ENCODE assay signal across 35 mouse cellular contexts in the genomic region with DNA sequence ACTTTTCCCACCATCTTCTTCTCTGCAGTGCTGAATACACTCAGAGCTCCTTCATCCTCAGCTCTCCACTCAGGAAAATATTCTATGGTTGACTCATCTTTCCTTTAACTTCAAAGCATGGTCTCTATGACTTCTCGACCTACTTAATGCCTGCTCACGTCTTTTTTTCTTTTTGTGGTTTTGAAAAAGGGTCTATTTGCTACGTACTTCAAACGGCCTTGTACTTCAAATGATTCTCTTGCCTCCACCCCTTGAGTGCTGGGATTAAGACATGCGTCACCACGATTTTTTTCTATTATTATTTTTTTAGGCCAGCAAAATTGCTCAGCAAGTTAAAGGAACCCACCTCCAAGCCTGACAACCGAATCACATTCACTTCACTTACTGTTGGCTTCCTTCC. TPM values are rescaled to one million over a fixed set of nuclear protein-coding genes. Genes with fewer than 3 reads are reported as not detected.
DNase-seq lines count a peak whose midpoint lies in the region; ATAC-seq lines count a peak whose summit lies in the region.
"Had no signal": no experiment of that assay in that cellular context is flagged by ENCODE, and none has a peak within 500 bp of the region (broad histone marks: within the 10 kb centered on the region; RNA-seq: fewer than 3 reads in every experiment).

No protein-coding gene starts in this region.

- peak; percentile 61 for ATAC-seq in CD4-positive, CD25-positive, alpha-beta regulatory T cell, adult 4 months
- ATAC-seq in erythroid progenitor cell, adult 5-6 weeks (replicated peaks; ENCODE audit: low FRiP score, poor library complexity, severe bottlenecking), result no peak
- ATAC-seq: forebrain, embryonic 13.5 days; forebrain, embryonic 16.5 days; intestine, postnatal 0 days had no signal

- peak; percentile 52 for DNase-seq in thymus, postnatal 0 days (ENCODE audit: low spot score)
- no peak for DNase-seq in thymus, postnatal 14 days
- DNase-seq in induced T-regulatory cell, adult 2 months (ENCODE audit: low read depth), result peak; percentile 69
- DNase-seq in gastrocnemius, postnatal 25 days, result no peak
- DNase-seq in adrenal gland, adult 2 months, result no peak
- DNase-seq: adrenal gland, postnatal 14 days; cerebellum, adult 11 months; cerebellum, adult 2 months; cerebellum, adult 9-11 months; cerebellum, postnatal 25 days; gastrocnemius, postnatal 10 days; heart, adult 11 months had no signal

RNA-seq across cellular contexts. Expression of a gene that starts 26.9 kb away (rescaled TPM):
- polyA plus RNA-seq in thymus, postnatal 0 days (2015; fragmentation: Nextera tagmentation; extraction: Ambion mirVana), result 0.38 and 1.2 TPM in 2 replicates
- polyA plus RNA-seq in CD4-positive, CD25-positive, alpha-beta regulatory T cell, adult 4 months (2017; shearing (Covaris generic)), result 1 to 10 TPM in 1 of 2 experiments, not detected in 1; 1.4 TPM
- total RNA-seq in erythroid progenitor cell, adult 5-6 weeks (2015; ENCODE audit: low replicate concordance), result not detected in 2 replicates
- total RNA-seq in erythroid progenitor cell, adult 5-6 weeks (2017; ENCODE audit: low replicate concordance), result not detected in 2 replicates
- total RNA-seq in gastrocnemius, postnatal 25 days (2021), result not detected
- under 1 TPM in 1 of 2 experiments, not detected in 1; 0.41 TPM for total RNA-seq in adrenal gland, adult 2 months (2021)
- 0.34 TPM in 1 of 2 replicates, not detected in the other for polyA plus RNA-seq in adrenal gland, adult 2 months (2012; rRNA removed)
- total RNA-seq: adrenal gland, adult 18-20 months; adrenal gland, postnatal 14 days; gastrocnemius, adult 18-20 months; gastrocnemius, postnatal 10 days; gastrocnemius, postnatal 4 days; heart, adult 8-10 months; heart, postnatal 25 days; hematopoietic stem cell, adult 5-6 weeks; MEL had no signal
- polyA plus RNA-seq: C2C12; embryonic facial prominence, embryonic 13.5 days; erythroblast, embryonic 14.5 days; forebrain, embryonic 10.5 days; forebrain, embryonic 13.5 days; forebrain, embryonic 16.5 days; heart, embryonic 14.5 days; hindbrain, embryonic 12.5 days; hindbrain, embryonic 15.5 days; intestine, postnatal 0 days had no signal

RNA-seq across cellular contexts. Expression of a gene that starts 27.2 kb away (rescaled TPM):
- polyA plus RNA-seq in thymus, postnatal 0 days (2015; fragmentation: Nextera tagmentation; extraction: Ambion mirVana), result 0.82 and 1.5 TPM in 2 replicates
- polyA plus RNA-seq in CD4-positive, CD25-positive, alpha-beta regulatory T cell, adult 4 months (2017; shearing (Covaris generic)), result 1 to 10 TPM in 1 of 2 experiments, not detected in 1; 2.6 TPM
- not detected in 2 replicates for total RNA-seq in erythroid progenitor cell, adult 5-6 weeks (2015; ENCODE audit: low replicate concordance)
- total RNA-seq in erythroid progenitor cell, adult 5-6 weeks (2017; ENCODE audit: low replicate concordance), result not detected in 2 replicates
- total RNA-seq in gastrocnemius, postnatal 25 days (2021), result not detected
- total RNA-seq in adrenal gland, adult 2 months (2021), result not detected
- polyA plus RNA-seq in adrenal gland, adult 2 months (2012; rRNA removed), result not detected in 2 replicates
- total RNA-seq: adrenal gland, adult 18-20 months; adrenal gland, postnatal 4 days; common myeloid progenitor, adult 5-6 weeks; gastrocnemius, adult 18-20 months; gastrocnemius, postnatal 10 days; gastrocnemius, postnatal 4 days; heart, postnatal 25 days; hematopoietic stem cell, adult 5-6 weeks; MEL had no signal
- polyA plus RNA-seq: C2C12; embryonic facial prominence, embryonic 10.5 days; embryonic facial prominence, embryonic 13.5 days; erythroblast, embryonic 14.5 days; forebrain, embryonic 13.5 days; heart, embryonic 11.5 days; heart, embryonic 14.5 days; hindbrain, embryonic 15.5 days; intestine, postnatal 0 days had no signal

RNA-seq across cellular contexts. Expression of a gene that starts 33.2 kb away (rescaled TPM):
- polyA plus RNA-seq in thymus, postnatal 0 days (2015; fragmentation: Nextera tagmentation; extraction: Ambion mirVana), result 2.5 and 2.9 TPM in 2 replicates
- polyA plus RNA-seq in CD4-positive, CD25-positive, alpha-beta regulatory T cell, adult 4 months (2017; shearing (Covaris generic)), result 100 to 1,000 TPM; 155 to 211 TPM
- total RNA-seq in erythroid progenitor cell, adult 5-6 weeks (2015; ENCODE audit: low replicate concordance), result 0.84 TPM in 1 of 2 replicates, not detected in the other
- total RNA-seq in erythroid progenitor cell, adult 5-6 weeks (2017; ENCODE audit: low replicate concordance), result 0.39 TPM in 1 of 2 replicates, not detected in the other
- total RNA-seq in gastrocnemius, postnatal 25 days (2021), result under 1 TPM in 1 of 2 experiments, not detected in 1; 0.16 TPM
- under 1 TPM; 0.20 to 0.31 TPM for total RNA-seq in adrenal gland, adult 2 months (2021)
- 1.5 and 1.9 TPM in 2 replicates for polyA plus RNA-seq in adrenal gland, adult 2 months (2012; rRNA removed)
- total RNA-seq: MEL had no signal
- polyA plus RNA-seq: C2C12; erythroblast, embryonic 14.5 days; forebrain, embryonic 16.5 days; heart, embryonic 11.5 days; hindbrain, embryonic 12.5 days; hindbrain, embryonic 15.5 days had no signal

Comparison
In these comparisons a context has a peak if more than half of its experiments do, and no peak if none do; other contexts are left out.
1. DNase-seq: peak in thymus, postnatal 0 days (single experiment) and induced T-regulatory cell, adult 2 months (single experiment); none in thymus, postnatal 14 days (single experiment), gastrocnemius, postnatal 25 days (single experiment) and adrenal gland, adult 2 months (single experiment).